Mouse (Mus musculus): ENCODE data around the gene Bpifb2.

- TF ChIP-seq ZNF384 (IDR thresholded peaks at IDR 0.05; ENCODE audit: low read depth, low read length) (no peak), MAFK (IDR thresholded peaks at IDR 0.05; ENCODE audit: insufficient read depth, low read depth, low read length) (no peak), ZC3H11A (IDR thresholded peaks at IDR 0.05; ENCODE audit: borderline replicate concordance, low read depth, low read length) (no peak)
Observed at GRCm38 (mm10) chr2:153933311-153933710, 58.5 kb downstream of the Bpifb2 start.

Measured in ES-E14 (cell line).